Mouse (Mus musculus) stomach, postnatal 0 days (tissue): Measurements from ENCODE around the gene Creb3l2. TPM values are rescaled to one million over a fixed set of nuclear protein-coding genes. Genes with fewer than 3 reads are reported as not detected.

Experiments used
- ATAC-seq: fragments of 200-750 bp; cut with Nextera tagmentation; 2 replicates; pipeline ENCODE4 v1.8.0; 2017; ENCODE audit not compliant: low FRiP score, low TSS enrichment
- DNase-seq: peaks from one replicate; pipeline ENCODE4 v3.0.0-alpha.2; 2016; ENCODE audit warnings: low spot score
- H3K27ac ChIP-seq: fragments of 300-500 bp; sonication (generic); replicated peaks from 2 replicates; pipeline ENCODE4 v1.5.1; 2014; ENCODE audit warnings: mild to moderate bottlenecking, control low read depth
- H3K27me3 ChIP-seq: fragments of 300-500 bp; sonication (generic); 2 replicates; pipeline ENCODE4 v1.6.1; 2014; ENCODE audit warnings: low read length; ENCODE audit not compliant: control insufficient read depth, insufficient read depth
- H3K36me3 ChIP-seq: fragments of 300-500 bp; sonication (generic); 2 replicates; pipeline ENCODE4 v1.6.1; 2014; ENCODE audit warnings: low read length, mixed read lengths; ENCODE audit not compliant: control insufficient read depth, insufficient read depth
- H3K4me1 ChIP-seq: fragments of 300-500 bp; sonication (generic); replicated peaks from 2 replicates; pipeline ENCODE4 v1.6.1; 2014; ENCODE audit warnings: antibody characterized with exemption; ENCODE audit not compliant: control insufficient read depth, insufficient read depth
- H3K4me2 ChIP-seq: fragments of 300-500 bp; sonication (generic); replicated peaks from 2 replicates; pipeline ENCODE4 v1.6.1; 2014; ENCODE audit warnings: low read depth, mild to moderate bottlenecking, control low read depth, moderate library complexity
- H3K4me3 ChIP-seq: fragments of 300-500 bp; sonication (generic); 2 replicates; pipeline ENCODE4 v1.5.1; 2014; ENCODE audit warnings: low read depth, low read length, control low read depth
- H3K9ac ChIP-seq: fragments of 300-500 bp; sonication (generic); 2 replicates; pipeline ENCODE4 v1.6.1; 2014; ENCODE audit warnings: mild to moderate bottlenecking, low read length, control low read depth, mixed read lengths
- H3K9me3 ChIP-seq: fragments of 300-500 bp; sonication (generic); 2 replicates; pipeline ENCODE4 v1.6.1; 2016; ENCODE audit warnings: low read length; ENCODE audit not compliant: control insufficient read depth
- CTCF ChIP-seq: IDR thresholded peaks from 2 replicates; pipeline ENCODE4 v1.5.1; 2016; ENCODE audit warnings: antibody characterized with exemption, low read depth, mild to moderate bottlenecking, moderate library complexity
- EP300 ChIP-seq: optimal IDR thresholded peaks from 2 replicates; pipeline ENCODE3; 2016; ENCODE audit warnings: antibody characterized with exemption
- WGBS: fragments of 180-500 bp; shearing (Covaris S2); extraction: QIAGEN DNeasy Blood & Tissue Kit; methylation state at CpG from one replicate; pipeline ENCODE4 v1.1.7; 2014; 5-methylcytosine and 5-hydroxymethylcytosine counted together
- polyA plus RNA-seq: library from polyadenylated mRNA; unstranded; fragments of >200 nt; fragmentation: Nextera tagmentation; extraction: Ambion mirVana; gene quantifications from 2 replicates; pipeline ENCODE4 v1.2.1, GENCODE M21; 2015

Gene Creb3l2
- 8.3 and 8.5 TPM in 2 replicates for polyA plus RNA-seq

GRCm38 (mm10) chr6:37442041-37442667, at the start of gene Creb3l2:
Gene Creb3l2, minus strand, starts transcription at chr6:37442146.
- Histone ChIP-seq H3K9me3 (no peaks in the 10 kb centered on the region), H3K9ac (peak within 1 kb of the TSS; percentile 85), H3K27ac (peak within 1 kb of the TSS; percentile 94), H3K36me3 (no peaks in the 10 kb centered on the region), H3K4me3 (peak within 1 kb of the TSS; percentile 90), H3K27me3 (no peaks in the 10 kb centered on the region), H3K4me1 (no peaks in the 10 kb centered on the region), H3K4me2 (peak within 1 kb of the TSS; percentile 72)
- ATAC-seq (peak; percentile 99), DNase-seq (peak; percentile 98)
- TF ChIP-seq CTCF (peak; percentile 20), EP300 (no peak)
- WGBS = under 1% methylated on average over 33 of the region's 33 CpGs

- no peak overlapping the region for H3K9ac ChIP-seq
- peak overlapping the region; percentile 53; the same call in 1 of the 2 replicates for H3K27ac ChIP-seq
- no peaks in the 10 kb centered on the region for H3K27me3 ChIP-seq
- DNase-seq (peak; percentile 39), ATAC-seq (peak; percentile 74; the same call in 1 of the 2 replicates)
- no peaks in the 10 kb centered on the region for H3K9me3 ChIP-seq
- 49% methylated on average over 4 of the region's 4 CpGs for WGBS
- no peaks in the 10 kb centered on the region for H3K4me1 ChIP-seq
- H3K36me3 ChIP-seq = no peaks in the 10 kb centered on the region
- TF ChIP-seq EP300 (no peak), CTCF (no peak)
- H3K4me3 ChIP-seq = no peak overlapping the region
- no peak overlapping the region for H3K4me2 ChIP-seq
These were observed 44.6 kb upstream of the Creb3l2 start for GRCm38 (mm10) chr6:37486502-37486901.

- Histone ChIP-seq H3K4me3 (no peak overlapping the region), H3K4me1 (no peaks in the 10 kb centered on the region), H3K27ac (no peak overlapping the region), H3K9ac (no peak overlapping the region), H3K27me3 (no peaks in the 10 kb centered on the region), H3K9me3 (no peaks in the 10 kb centered on the region), H3K4me2 (no peak overlapping the region), H3K36me3 (no peaks in the 10 kb centered on the region)
- WGBS = 58% methylated on average over 1 of the region's 1 CpGs
- ATAC-seq (no peak), DNase-seq (no peak)
- no peak for TF ChIP-seq EP300
- no peak for TF ChIP-seq CTCF
These were observed 42.7 kb upstream of the Creb3l2 start for GRCm38 (mm10) chr6:37484588-37485070.

DNA sequence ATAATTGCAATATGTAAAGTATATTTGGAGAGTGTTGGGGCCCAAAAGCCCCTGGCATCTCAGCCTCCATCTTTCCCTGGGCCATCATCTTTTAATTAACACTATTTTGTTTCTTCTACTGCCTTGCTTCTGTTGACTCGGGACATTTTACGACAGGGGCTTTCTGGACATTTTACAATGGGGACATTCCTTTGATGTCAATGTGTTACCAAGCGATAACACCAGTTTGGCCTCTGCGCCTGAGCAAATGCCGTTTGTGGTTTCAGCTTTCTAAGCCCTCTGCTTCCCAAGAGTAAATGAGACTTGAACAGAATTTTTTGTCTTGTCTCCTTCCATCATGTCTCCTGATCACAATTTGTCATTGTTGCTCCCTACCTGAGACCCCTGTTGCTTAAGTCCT, 41.3 kb upstream of the Creb3l2 start:
- 39% methylated on average over 5 of the region's 5 CpGs for WGBS
- Histone ChIP-seq H3K9ac (no peak overlapping the region), H3K27ac (no peak overlapping the region), H3K27me3 (no peaks in the 10 kb centered on the region), H3K9me3 (no peaks in the 10 kb centered on the region), H3K4me3 (no peak overlapping the region), H3K36me3 (no peaks in the 10 kb centered on the region), H3K4me1 (no peaks in the 10 kb centered on the region), H3K4me2 (no peak overlapping the region)
- no peak for ATAC-seq
- DNase-seq = no peak
- TF ChIP-seq CTCF (no peak), EP300 (no peak)

DNA sequence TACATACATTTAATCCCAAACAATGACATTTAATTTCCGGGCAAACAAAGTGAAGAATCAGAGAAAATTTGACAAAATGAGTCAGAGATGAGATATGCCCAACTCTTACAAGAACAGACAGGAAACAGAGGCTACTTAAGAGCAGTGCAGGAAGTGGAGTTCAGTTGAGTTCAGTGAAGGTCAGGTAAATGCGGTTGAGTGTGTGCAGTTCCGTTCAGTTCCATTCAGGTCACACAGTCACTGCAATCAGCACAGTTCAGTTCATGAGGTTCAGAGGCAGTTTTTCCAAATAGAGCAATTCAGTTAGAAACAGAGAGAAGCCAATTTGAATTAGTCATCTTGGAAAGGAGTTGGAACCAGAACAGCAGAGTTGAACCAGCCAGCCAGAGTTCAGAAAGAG, 39.2 kb upstream of the Creb3l2 start:
- Histone ChIP-seq H3K9ac (no peak overlapping the region), H3K36me3 (no peaks in the 10 kb centered on the region), H3K27ac (no peak overlapping the region), H3K27me3 (no peaks in the 10 kb centered on the region), H3K4me1 (no peaks in the 10 kb centered on the region), H3K9me3 (no peaks in the 10 kb centered on the region), H3K4me3 (no peak overlapping the region), H3K4me2 (no peak overlapping the region)
- DNase-seq = no peak
- TF ChIP-seq EP300 (no peak), CTCF (no peak)
- WGBS = 82% methylated on average over 3 of the region's 3 CpGs
- no peak for ATAC-seq

DNA sequence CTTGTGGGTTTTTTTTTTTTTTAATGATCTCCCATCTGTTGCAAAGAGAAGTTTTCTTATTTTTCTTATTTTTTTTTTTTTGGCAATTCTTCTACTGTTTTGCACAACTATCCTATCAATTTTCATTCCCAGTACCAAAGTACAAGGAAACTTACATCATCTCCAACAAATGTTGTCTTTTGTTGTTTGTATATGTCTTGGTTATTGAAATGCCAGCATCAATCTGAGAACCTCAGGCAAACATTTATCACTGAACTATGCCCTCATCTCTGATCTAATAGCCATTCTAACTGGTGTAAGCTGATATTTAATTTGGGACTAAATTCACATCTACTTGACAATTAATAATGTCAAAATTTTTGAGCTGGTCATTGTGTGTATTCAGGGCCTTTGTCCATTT, 38.1 kb upstream of the Creb3l2 start:
- H3K36me3 ChIP-seq = no peaks in the 10 kb centered on the region
- no peak overlapping the region for H3K4me3 ChIP-seq
- H3K27me3 ChIP-seq = no peaks in the 10 kb centered on the region
- H3K9me3 ChIP-seq = no peaks in the 10 kb centered on the region
- H3K4me1 ChIP-seq = no peaks in the 10 kb centered on the region
- ATAC-seq = no peak
- H3K4me2 ChIP-seq = no peak overlapping the region
- H3K27ac ChIP-seq = no peak overlapping the region
- no peak for DNase-seq
- H3K9ac ChIP-seq = no peak overlapping the region
- TF ChIP-seq EP300 (no peak), CTCF (no peak)
